In genomic region chr17:45226486-45226885, GRCm38 (mm10) we compare ENCODE assay signal across 16 mouse cellular contexts.
DNase-seq lines count a peak whose midpoint lies in the region; ATAC-seq and TF ChIP-seq lines count a peak whose summit lies in the region.
"Had no signal": no experiment of that assay in that cellular context is flagged by ENCODE, and none has a peak within 500 bp of the region (broad histone marks: within the 10 kb centered on the region; RNA-seq: fewer than 3 reads in every experiment).

No protein-coding gene starts in this region.

- H3K4me1 ChIP-seq in heart, embryonic 16.5 days (ENCODE audit: control insufficient read depth, insufficient read depth, low read length), result peaks cover 20% of the 10 kb centered on the region
- H3K4me1 ChIP-seq in embryonic facial prominence, embryonic 12.5 days, result peaks cover 23% of the 10 kb centered on the region
- H3K4me1 ChIP-seq in thymus, adult 2 months (replicated peaks; ENCODE audit: control insufficient read depth, insufficient read depth, low read length), result peaks cover 25% of the 10 kb centered on the region
- H3K4me1 ChIP-seq: forebrain, embryonic 13.5 days had no signal

- H3K27me3 ChIP-seq in heart, embryonic 16.5 days (ENCODE audit: control insufficient read depth, insufficient read depth, low read length), result no peaks in the 10 kb centered on the region
- H3K27me3 ChIP-seq in embryonic facial prominence, embryonic 12.5 days, result no peaks in the 10 kb centered on the region; the same call in 1 of the 2 replicates
- H3K27me3 ChIP-seq in thymus, adult 2 months (ENCODE audit: control insufficient read depth, insufficient read depth, low read length), result no peaks in the 10 kb centered on the region
- H3K27me3 ChIP-seq: forebrain, embryonic 13.5 days; heart, embryonic 13.5 days had no signal

- TF ChIP-seq POLR2A in thymus, adult 2 months (IDR thresholded peaks at IDR 0.05; ENCODE audit: control insufficient read depth, extremely low read depth, insufficient read depth, low read length, poor library complexity), result no peak

- H3K27ac ChIP-seq in heart, embryonic 16.5 days (ENCODE audit: low read length), result no peak overlapping the region; the same call in 1 of the 2 replicates
- peak overlapping the region; percentile 50 for H3K27ac ChIP-seq in embryonic facial prominence, embryonic 12.5 days
- no peak overlapping the region for H3K27ac ChIP-seq in thymus, adult 2 months (ENCODE audit: control insufficient read depth, insufficient read depth, low read length)
- H3K27ac ChIP-seq: forebrain, embryonic 13.5 days; gastrocnemius, adult 2 months; heart, embryonic 13.5 days; hindbrain, embryonic 14.5 days had no signal

- 44% methylated on average over 6 of the region's 6 CpGs for WGBS in heart, embryonic 16.5 days
- WGBS in embryonic facial prominence, embryonic 12.5 days, result 39% methylated on average over 6 of the region's 6 CpGs
- 4% methylated on average over 6 of the region's 6 CpGs for WGBS in thymus, adult 2 months

- peak; percentile 25; the same call in 1 of the 2 replicates for ATAC-seq in heart, embryonic 16.5 days (replicated peaks; ENCODE audit: extremely low read depth, insufficient read depth, low FRiP score)
- ATAC-seq in embryonic facial prominence, embryonic 12.5 days (ENCODE audit: insufficient number of reproducible peaks, insufficient read depth, low FRiP score, low TSS enrichment), result no peak
- ATAC-seq: forebrain, embryonic 13.5 days had no signal

- H3K9me3 ChIP-seq in heart, embryonic 16.5 days (replicated peaks; ENCODE audit: control insufficient read depth, low read length), result no peaks in the 10 kb centered on the region
- no peaks in the 10 kb centered on the region for H3K9me3 ChIP-seq in embryonic facial prominence, embryonic 12.5 days
- H3K9me3 ChIP-seq: forebrain, embryonic 13.5 days; heart, embryonic 13.5 days had no signal

- TF ChIP-seq CTCF in thymus, adult 2 months (IDR thresholded peaks at IDR 0.05; ENCODE audit: borderline replicate concordance, control insufficient read depth, extremely low read depth, insufficient read depth, low read length, poor library complexity), result no peak

- no peak overlapping the region for H3K4me3 ChIP-seq in heart, embryonic 16.5 days (ENCODE audit: low read length)
- H3K4me3 ChIP-seq in embryonic facial prominence, embryonic 12.5 days, result no peak overlapping the region
- H3K4me3 ChIP-seq in thymus, adult 2 months (ENCODE audit: control insufficient read depth, insufficient read depth, low read length), result no peak overlapping the region
- H3K4me3 ChIP-seq: forebrain, embryonic 13.5 days; gastrocnemius, adult 2 months; heart, embryonic 13.5 days had no signal

- H3K9ac ChIP-seq in heart, embryonic 16.5 days (ENCODE audit: low read length), result no peak overlapping the region
- no peak overlapping the region for H3K9ac ChIP-seq in embryonic facial prominence, embryonic 12.5 days
- H3K9ac ChIP-seq: forebrain, embryonic 13.5 days; heart, embryonic 13.5 days; hindbrain, embryonic 14.5 days had no signal

- DNase-seq in heart, adult 11 months, result no peak
- peak; percentile 8 for DNase-seq in thymus, adult 2 months
- DNase-seq in thymus, postnatal 25 days, result peak; percentile 37
- no peak for DNase-seq in cerebellum, postnatal 10 days
- DNase-seq in kidney, adult 18-20 months, result no peak
- no peak for DNase-seq in urinary bladder, adult 2 months (ENCODE audit: low spot score)
- DNase-seq: adrenal gland, postnatal 10 days; cerebellum, adult 11 months; cerebellum, adult 9-10 months; gastrocnemius, adult 2 months; gastrocnemius, postnatal 25 days had no signal

- no peak overlapping the region for H3K4me2 ChIP-seq in heart, embryonic 16.5 days (ENCODE audit: low read depth, low read length)
- H3K4me2 ChIP-seq in embryonic facial prominence, embryonic 12.5 days (replicated peaks), result no peak overlapping the region
- H3K4me2 ChIP-seq: forebrain, embryonic 13.5 days; heart, embryonic 13.5 days; hindbrain, embryonic 14.5 days had no signal

- no peaks in the 10 kb centered on the region for H3K36me3 ChIP-seq in heart, embryonic 16.5 days (ENCODE audit: control insufficient read depth, insufficient read depth)
- H3K36me3 ChIP-seq in embryonic facial prominence, embryonic 12.5 days, result no peaks in the 10 kb centered on the region
- no peaks in the 10 kb centered on the region for H3K36me3 ChIP-seq in thymus, adult 2 months (ENCODE audit: control insufficient read depth, insufficient read depth, low read length)
- H3K36me3 ChIP-seq: heart, embryonic 13.5 days had no signal

Comparison
In these comparisons a context has a peak if more than half of its experiments do, and no peak if none do; other contexts are left out.
1. DNase-seq: peak in thymus, adult 2 months (single experiment) and thymus, postnatal 25 days (single experiment); none in heart, adult 11 months (single experiment), cerebellum, postnatal 10 days (0 of 2), kidney, adult 18-20 months (single experiment) and urinary bladder, adult 2 months (single experiment).